Mouse (Mus musculus): ENCODE measurements around the gene Tssk6.
A peak's percentile ranks its signal among the peaks of the same experiment; 100 is the strongest.

The Tssk6 gene

DNA sequence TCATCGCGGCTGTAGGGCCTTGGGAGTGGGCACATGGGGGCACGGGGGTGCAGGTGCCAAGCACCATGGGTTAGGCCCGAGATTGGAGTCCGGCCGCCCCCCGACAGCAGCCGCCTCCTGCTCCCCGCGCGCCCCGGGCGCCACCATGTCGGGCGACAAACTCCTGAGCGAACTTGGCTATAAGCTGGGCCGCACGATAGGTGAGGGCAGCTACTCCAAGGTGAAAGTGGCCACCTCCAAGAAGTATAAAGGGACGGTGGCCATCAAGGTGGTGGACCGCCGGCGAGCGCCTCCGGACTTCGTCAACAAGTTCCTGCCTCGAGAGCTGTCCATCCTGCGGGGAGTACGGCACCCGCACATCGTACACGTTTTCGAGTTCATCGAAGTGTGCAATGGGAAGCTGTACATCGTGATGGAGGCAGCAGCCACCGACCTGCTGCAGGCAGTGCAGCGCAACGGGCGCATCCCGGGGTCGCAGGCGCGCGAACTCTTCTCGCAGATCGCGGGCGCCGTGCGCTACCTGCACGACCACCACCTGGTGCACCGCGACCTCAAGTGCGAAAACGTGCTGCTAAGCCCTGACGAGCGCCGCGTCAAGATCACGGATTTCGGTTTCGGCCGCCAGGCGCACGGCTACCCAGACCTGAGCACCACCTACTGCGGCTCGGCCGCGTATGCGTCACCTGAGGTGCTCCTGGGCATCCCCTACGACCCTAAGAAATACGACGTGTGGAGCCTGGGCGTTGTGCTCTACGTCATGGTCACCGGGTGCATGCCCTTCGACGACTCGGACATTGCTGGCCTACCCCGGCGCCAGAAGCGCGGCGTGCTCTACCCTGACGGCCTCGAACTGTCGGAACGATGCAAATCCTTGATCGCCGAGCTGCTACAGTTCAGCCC lies at the start of gene Tssk6, which contains the start of the genes Ndufa13 and Yjefn3:
Tssk6 (plus strand) TSS at position 22 of the 900 bp plus-strand sequence.
Ndufa13 (minus strand) TSS at position 396 of the 900 bp plus-strand sequence.
Yjefn3 (minus strand) TSS at position 550 of the 900 bp plus-strand sequence.
- no peak for DNase-seq (ENCODE audit: low spot score)

- DNase-seq (ENCODE audit: low spot score), result no peak
Observed at GRCm38 (mm10) chr8:69853869-69854268, 48.1 kb upstream of the Tssk6 start.

GRCm38 (mm10) chr8:69860807-69861206 lies 41.2 kb upstream of the Tssk6 start:
- no peak for DNase-seq (ENCODE audit: low spot score)

GRCm38 (mm10) chr8:69861251-69861650 lies 40.7 kb upstream of the Tssk6 start:
- DNase-seq (ENCODE audit: low spot score), result no peak

DNA sequence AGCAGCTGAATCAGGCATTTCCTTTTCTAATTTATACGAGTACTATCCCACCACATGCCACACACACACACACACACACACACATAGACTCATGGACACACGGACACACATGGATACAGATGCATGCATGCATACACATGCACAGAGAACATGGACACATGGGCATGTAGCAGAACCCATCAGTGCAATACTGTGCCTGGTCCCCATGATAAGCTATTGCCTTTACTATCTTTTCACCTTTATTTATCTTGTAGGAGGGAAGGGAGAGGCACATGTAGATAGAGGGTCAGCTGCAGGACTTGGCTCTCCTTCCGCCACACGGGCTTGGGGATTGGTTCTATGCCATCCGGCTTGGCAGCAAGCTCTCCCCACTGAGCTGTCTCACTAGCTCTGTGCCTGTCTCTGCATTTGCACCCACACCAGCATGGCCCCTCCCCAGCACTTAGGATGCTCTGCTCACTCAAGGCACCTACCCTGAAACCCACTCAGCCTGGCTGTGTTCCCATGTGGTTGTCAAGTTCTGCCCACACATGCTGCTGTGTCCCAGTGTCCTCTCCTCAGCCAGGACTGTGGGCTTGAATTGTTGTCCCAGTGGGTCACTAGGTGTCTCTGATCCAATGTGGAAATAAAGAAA lies 38.5 kb upstream of the Tssk6 start:
- no peak for DNase-seq (ENCODE audit: low spot score)

DNA sequence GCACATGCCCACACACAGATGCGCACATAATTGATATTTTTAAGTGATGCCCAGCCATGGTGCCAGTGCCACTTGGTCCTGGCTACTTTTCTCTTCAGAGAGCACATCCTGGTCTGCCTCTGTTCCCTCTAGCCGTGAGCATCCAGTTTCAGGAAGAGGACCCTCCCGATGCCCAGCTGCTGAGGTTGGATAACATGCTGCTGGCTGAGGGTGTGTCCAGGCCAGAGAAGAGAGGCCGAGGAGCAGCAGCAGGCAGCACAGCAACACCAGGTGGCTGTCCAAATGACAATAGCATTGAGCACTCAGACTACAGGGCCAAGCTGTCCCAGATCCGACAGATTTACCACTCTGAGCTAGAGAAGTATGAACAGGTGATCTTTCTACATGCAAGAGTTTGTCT lies 37.8 kb upstream of the Tssk6 start:
- no peak for DNase-seq (ENCODE audit: low spot score)

DNA sequence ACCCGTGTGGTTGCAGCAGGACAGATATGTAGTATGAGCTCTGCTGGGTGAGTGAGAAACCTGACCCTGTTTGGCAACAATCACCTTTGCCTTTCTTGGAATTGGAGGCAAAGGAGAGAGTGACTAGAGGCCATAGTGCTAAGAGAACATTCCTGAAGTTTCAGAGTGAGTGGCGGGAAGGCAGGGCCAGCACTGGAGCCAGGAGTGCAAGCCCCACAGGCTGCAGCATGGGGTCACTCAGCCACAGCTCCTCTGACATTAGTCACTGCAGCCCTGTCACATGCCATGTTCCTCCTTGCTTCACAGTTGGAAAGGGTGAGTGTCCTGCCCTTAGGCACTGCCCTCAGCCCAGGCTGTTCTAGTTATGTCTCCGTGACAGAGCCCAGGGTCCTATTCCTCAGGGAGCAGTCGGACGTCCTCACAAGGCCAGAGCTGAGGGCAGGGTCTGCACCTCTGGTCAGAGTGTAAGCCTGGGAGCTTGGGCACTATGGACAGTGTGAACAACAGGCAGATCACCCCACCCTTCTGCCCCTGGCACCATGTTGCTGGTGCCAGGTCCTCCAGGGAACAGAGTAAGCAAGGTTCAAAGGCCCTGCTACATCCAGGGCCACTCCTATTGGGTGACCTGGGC lies 34.2 kb upstream of the Tssk6 start:
- no peak for DNase-seq (ENCODE audit: low spot score)

- no peak for DNase-seq (ENCODE audit: low spot score)
Observed at GRCm38 (mm10) chr8:69870003-69870765, 31.8 kb upstream of the Tssk6 start.

DNA sequence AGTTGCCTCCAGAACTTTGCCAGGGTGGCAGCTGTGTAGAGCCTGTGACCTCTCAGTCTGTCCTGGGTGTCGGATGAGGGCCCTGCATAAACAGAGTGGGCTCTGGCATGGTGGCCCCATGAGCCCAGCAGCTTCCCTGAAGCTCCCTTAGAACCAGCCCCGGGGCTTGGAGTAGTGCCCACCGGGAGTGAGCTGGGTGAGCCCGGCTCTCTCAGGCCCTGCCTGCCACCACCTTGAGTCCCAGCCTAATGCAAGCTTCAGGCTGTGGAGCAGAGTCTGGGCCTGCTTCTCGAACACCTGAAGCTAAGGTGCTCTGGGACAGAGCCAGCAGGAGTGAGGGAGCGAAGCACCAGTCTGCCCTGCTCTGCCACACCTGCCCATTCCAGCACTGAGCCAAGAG lies 31.1 kb upstream of the Tssk6 start:
- DNase-seq (ENCODE audit: low spot score), result no peak

GRCm38 (mm10) chr8:69874155-69874554 lies 27.8 kb upstream of the Tssk6 start:
- peak; percentile 84 for DNase-seq (ENCODE audit: low spot score)

DNA sequence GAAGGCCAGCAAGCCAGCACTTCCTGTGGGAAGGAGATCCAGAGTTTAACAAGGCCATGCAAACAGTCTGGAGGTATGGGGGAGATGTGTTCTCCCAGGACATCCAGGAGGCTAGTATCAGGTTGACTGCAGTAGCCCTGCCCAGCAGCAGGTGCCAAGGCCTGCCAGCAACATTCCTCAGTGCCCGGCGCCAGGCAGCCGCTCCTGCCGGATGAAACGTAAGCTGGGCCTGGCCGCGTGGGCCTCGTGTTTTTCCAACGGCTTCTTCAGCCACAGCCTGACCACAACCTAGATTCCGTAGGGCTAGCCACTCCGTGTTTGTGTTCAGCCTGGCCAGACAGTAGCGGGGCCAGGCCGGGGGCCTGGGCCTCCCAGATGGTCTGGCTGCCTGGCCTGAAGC lies 27.3 kb upstream of the Tssk6 start:
- DNase-seq (ENCODE audit: low spot score), result no peak

DNA sequence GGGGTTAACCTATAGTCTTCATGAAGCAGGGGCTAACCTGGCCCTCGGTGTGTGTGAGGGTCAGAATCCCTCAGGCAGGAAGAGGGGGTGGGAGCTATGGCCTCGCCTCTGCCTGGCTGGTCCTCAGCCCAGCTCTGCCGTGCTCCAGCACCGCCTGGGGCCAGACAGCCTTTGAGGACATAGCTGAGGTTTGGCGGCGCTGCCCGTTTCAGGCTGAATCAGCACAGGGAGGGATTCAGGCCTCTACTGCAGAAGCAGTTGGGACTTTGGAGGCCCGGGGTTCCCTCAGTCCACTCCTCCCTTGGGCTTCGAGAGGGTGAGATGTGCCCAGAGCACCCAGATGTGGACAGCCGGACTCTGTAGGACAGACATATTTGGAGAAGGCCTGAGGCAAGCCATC lies 25.9 kb upstream of the Tssk6 start:
- DNase-seq (ENCODE audit: low spot score), result no peak

- DNase-seq (ENCODE audit: low spot score), result no peak
Observed at GRCm38 (mm10) chr8:69876967-69877366, 25.0 kb upstream of the Tssk6 start.

DNA sequence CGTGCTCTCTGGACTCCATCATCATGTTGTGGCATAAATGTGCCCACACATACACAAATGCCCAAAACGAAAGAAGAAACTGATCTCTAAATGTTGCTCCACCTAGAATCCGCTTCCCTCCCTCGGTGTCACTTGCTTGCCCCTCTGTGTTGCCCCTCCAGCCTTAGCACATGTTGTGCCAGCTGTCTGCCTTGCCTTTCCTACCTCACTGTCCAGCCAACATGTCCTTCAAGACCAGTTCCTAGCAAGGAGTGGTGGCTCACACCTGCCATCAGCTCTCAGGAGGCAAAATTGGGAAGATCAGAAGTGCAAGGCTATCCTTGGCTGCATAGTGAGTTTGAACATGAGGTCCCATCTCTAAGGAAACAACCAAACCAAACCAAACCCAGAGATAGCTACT lies 24.6 kb upstream of the Tssk6 start:
- no peak for DNase-seq (ENCODE audit: low spot score)

GRCm38 (mm10) chr8:69877992-69878391 lies 24.0 kb upstream of the Tssk6 start:
- DNase-seq (ENCODE audit: low spot score), result no peak

DNA sequence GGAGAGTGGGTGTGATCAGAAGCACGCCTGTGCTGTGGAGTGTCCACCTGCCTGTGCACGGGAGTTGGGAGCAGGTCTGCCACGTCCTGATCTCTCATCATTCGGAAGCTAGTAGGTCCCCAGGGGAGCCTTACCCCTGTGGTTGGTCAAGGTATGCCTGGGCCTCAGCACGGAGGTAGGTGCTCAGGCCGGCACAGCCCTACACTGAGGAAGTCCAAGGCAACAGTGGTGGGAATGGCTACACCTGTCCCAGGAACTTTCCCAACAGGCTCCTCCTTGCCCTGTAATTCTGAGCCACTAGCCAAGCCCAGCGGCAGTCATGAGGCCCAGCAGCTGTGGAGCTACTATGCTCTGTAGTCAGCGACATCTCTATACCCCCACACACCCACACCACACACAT lies 22.3 kb upstream of the Tssk6 start:
- no peak for DNase-seq (ENCODE audit: low spot score)

- DNase-seq (ENCODE audit: low spot score), result no peak
Observed at GRCm38 (mm10) chr8:69880841-69881240, 21.1 kb upstream of the Tssk6 start.

- DNase-seq (ENCODE audit: low spot score), result no peak
Observed at GRCm38 (mm10) chr8:69881261-69881865, 20.6 kb upstream of the Tssk6 start.

DNA sequence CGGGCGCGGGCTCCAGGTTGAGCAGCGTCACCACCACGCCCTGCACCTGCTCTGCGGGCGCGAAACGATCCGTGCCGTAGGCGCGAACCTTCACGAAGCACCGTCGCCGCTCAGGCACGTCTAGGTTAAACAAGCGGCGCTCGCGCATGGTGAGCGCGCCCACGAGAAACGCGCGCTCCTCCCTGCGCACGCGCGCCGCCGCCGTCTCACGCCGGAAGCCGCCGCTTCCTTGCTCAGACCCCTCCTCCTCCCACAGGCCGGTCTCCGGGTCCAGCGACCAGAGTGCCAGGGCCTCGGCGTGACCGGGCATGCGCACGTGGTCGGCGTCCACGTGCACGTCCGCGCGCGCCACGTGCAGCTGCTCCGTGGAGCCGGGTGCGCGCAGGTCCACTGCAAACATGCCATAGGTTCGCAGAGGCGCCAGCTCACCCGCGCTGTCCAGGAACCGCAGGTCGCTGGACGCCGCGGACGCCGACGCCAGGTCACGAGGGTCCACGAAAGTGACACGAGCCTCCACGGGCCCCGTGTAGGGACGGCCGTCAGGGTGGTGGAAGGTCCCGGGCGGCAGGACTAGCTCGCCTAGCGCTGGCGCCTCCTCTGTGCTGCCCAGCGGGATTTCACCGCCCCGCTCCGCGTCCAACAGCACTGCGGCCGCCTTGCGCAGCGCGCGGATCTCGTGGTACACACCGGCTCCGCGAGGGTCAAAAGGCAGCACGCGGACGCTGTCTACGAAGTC lies 19.8 kb upstream of the Tssk6 start:
- DNase-seq (ENCODE audit: low spot score), result peak; percentile 71

- no peak for DNase-seq (ENCODE audit: low spot score)
Observed at GRCm38 (mm10) chr8:69882833-69883600, 19.0 kb upstream of the Tssk6 start.

All from retina, embryonic 14.5 days (tissue).